ENCODE assay signal across 13 mouse cellular contexts in the genomic region with DNA sequence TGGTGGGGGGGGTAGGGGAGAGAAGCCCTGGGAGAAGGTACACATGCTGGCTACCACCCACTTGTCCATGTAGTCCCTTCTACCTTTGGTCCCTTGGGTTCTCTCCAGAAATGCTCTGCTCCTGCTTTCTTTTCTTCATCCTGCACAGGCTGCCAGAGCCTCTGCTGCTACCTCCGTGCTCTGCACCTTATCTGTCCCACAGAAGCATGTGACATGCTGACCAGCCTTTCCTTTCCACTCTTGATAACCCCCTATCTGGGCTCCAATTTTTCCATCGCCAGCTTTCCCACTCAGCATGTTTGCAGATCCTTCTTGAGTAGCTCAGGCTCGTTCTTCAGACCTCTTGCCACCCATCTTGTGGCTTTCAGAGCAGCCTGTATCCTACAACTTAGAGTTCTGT.
"Had no signal": no experiment of that assay in that cellular context is flagged by ENCODE, and none has a peak within 500 bp of the region (broad histone marks: within the 10 kb centered on the region; RNA-seq: fewer than 3 reads in every experiment).

No protein-coding gene starts in this region.

- H3K27me3 ChIP-seq: intestine, embryonic 15.5 days; liver, embryonic 15.5 days; lung, embryonic 15.5 days; midbrain, embryonic 12.5 days; neural tube, embryonic 13.5 days had no signal

- H3K9me3 ChIP-seq: intestine, embryonic 15.5 days; liver, embryonic 15.5 days; lung, embryonic 15.5 days; midbrain, embryonic 12.5 days; neural tube, embryonic 13.5 days had no signal

- H3K27ac ChIP-seq: intestine, embryonic 15.5 days; liver, embryonic 15.5 days; lung, embryonic 15.5 days; midbrain, embryonic 12.5 days; neural tube, embryonic 13.5 days; stomach, postnatal 0 days had no signal

- H3K9ac ChIP-seq: intestine, embryonic 15.5 days; liver, embryonic 15.5 days; lung, embryonic 15.5 days; midbrain, embryonic 12.5 days; neural tube, embryonic 13.5 days had no signal

- ATAC-seq: intestine, embryonic 15.5 days; midbrain, embryonic 16.5 days had no signal

- DNase-seq: kidney, adult 18-20 months; kidney, postnatal 10 days; left cerebral cortex, postnatal 4 days; lung, postnatal 14 days; right cerebral cortex, postnatal 14 days; thymus, postnatal 4 days had no signal

- H3K4me2 ChIP-seq: intestine, embryonic 15.5 days; liver, embryonic 15.5 days; lung, embryonic 15.5 days; midbrain, embryonic 12.5 days; neural tube, embryonic 13.5 days had no signal

- H3K36me3 ChIP-seq: intestine, embryonic 15.5 days had no signal

- H3K4me1 ChIP-seq: intestine, embryonic 15.5 days; lung, embryonic 15.5 days; midbrain, embryonic 12.5 days; neural tube, embryonic 13.5 days had no signal

- H3K4me3 ChIP-seq: intestine, embryonic 15.5 days; liver, embryonic 15.5 days; lung, embryonic 15.5 days; midbrain, embryonic 12.5 days; neural tube, embryonic 13.5 days had no signal
